Mouse (Mus musculus): ENCODE measurements around the gene Ece1. TPM values are rescaled to one million over a fixed set of nuclear protein-coding genes. Genes with fewer than 3 reads are reported as not detected.
A peak's percentile ranks its signal among the peaks of the same experiment; 100 is the strongest.

The Ece1 gene
- polyA plus RNA-seq, 1 experiment from 2014 or later, result 22.9 TPM

DNA sequence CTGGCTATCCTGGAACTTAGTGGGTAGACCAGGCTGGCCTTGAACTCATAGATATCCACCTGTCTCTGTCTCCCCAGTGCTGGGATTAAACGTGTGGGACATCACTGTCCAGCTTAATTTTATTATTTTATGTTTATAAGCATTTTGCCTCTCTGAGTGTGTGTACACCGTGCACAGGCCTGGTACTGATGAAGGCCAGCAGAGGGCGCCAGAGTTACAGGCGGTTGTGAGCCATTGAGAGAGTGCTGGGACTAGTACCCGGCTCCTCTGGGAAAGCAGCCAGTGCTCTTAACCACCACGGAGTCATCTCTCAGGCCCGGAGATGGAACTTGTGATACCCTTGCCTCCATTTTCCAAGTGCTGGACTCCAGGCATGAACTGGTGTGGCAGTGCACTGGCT lies 4.9 kb upstream of the Ece1 start:
- H3K4me3 ChIP-seq (ENCODE audit: low read depth, low read length), result no peak overlapping the region
- no peaks in the 10 kb centered on the region for H3K36me3 ChIP-seq (ENCODE audit: control insufficient read depth, insufficient read depth, low read length)
- DNase-seq (ENCODE audit: low spot score) (peak; percentile 69), ATAC-seq (ENCODE audit: low FRiP score, low TSS enrichment) (no peak)
- 42% methylated on average over 7 of the region's 7 CpGs for WGBS
- H3K4me2 ChIP-seq (replicated peaks; ENCODE audit: low read depth), result no peak overlapping the region
- TF ChIP-seq EP300 (optimal IDR thresholded peaks at IDR 0.05), result no peak
- peak; percentile 76 for TF ChIP-seq CTCF (IDR thresholded peaks at IDR 0.05; ENCODE audit: low read depth)
- no peaks in the 10 kb centered on the region for H3K9me3 ChIP-seq (ENCODE audit: control insufficient read depth, low read length)
- no peak overlapping the region for H3K9ac ChIP-seq (ENCODE audit: low read length)
- H3K4me1 ChIP-seq (replicated peaks; ENCODE audit: control insufficient read depth, insufficient read depth), result no peaks in the 10 kb centered on the region
- no peak overlapping the region for H3K27ac ChIP-seq (replicated peaks)
- no peaks in the 10 kb centered on the region for H3K27me3 ChIP-seq (ENCODE audit: control insufficient read depth, insufficient read depth, low read length)

- H3K27ac ChIP-seq (replicated peaks), result no peak overlapping the region
- ATAC-seq (ENCODE audit: low FRiP score, low TSS enrichment), result peak; percentile 65
Observed at GRCm38 (mm10) chr4:137858371-137858770, 3.7 kb upstream of the Ece1 start.

DNA sequence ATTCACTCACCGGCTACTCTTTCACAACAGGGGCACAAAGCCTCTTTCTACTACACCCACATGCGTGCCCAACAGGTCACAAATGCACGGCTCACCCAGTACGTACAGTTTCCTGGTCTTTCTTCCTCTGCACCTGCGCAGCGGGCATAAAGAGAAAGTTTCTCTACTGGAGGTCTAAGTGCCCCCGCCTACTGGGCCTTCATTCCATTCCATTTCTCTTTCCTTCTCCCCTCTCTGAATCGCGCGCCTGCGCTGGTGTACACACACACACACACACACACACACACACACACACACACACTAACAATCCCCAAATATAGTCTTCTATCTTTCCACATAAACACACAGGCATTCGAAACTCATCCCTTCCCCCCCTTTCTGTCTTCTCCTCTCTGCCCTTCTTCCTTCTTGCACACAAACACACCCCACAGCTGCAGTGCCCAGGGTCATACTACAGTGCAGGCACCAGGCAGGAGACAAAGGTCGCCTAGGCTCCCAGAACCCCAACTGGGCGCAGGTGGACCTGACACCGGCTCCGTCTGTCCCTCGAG lies 501 bp upstream of the Ece1 start:
- Histone ChIP-seq H3K9ac (ENCODE audit: low read length) (peak overlapping the region; percentile 82), H3K9me3 (ENCODE audit: control insufficient read depth, low read length) (no peaks in the 10 kb centered on the region), H3K27ac (replicated peaks) (peak overlapping the region; percentile 85), H3K4me1 (replicated peaks; ENCODE audit: control insufficient read depth, insufficient read depth) (peaks cover 11% of the 10 kb centered on the region), H3K4me2 (replicated peaks; ENCODE audit: low read depth) (peak overlapping the region; percentile 72), H3K27me3 (ENCODE audit: control insufficient read depth, insufficient read depth, low read length) (no peaks in the 10 kb centered on the region), H3K36me3 (ENCODE audit: control insufficient read depth, insufficient read depth, low read length) (no peaks in the 10 kb centered on the region), H3K4me3 (ENCODE audit: low read depth, low read length) (peak overlapping the region; percentile 80)
- peak; percentile 77 for ATAC-seq (ENCODE audit: low FRiP score, low TSS enrichment)
- WGBS, result 6% methylated on average over 16 of the region's 17 CpGs
- TF ChIP-seq EP300 (optimal IDR thresholded peaks at IDR 0.05), result no peak
- TF ChIP-seq CTCF (IDR thresholded peaks at IDR 0.05; ENCODE audit: low read depth), result no peak
- peak; percentile 70 for DNase-seq (ENCODE audit: low spot score)

More at GRCm38 (mm10) chr4:137858371-137858770, 3.7 kb upstream of the Ece1 start:
- Histone ChIP-seq H3K4me1 (replicated peaks; ENCODE audit: control insufficient read depth, insufficient read depth) (no peaks in the 10 kb centered on the region), H3K9me3 (ENCODE audit: control insufficient read depth, low read length) (no peaks in the 10 kb centered on the region), H3K36me3 (ENCODE audit: control insufficient read depth, insufficient read depth, low read length) (no peaks in the 10 kb centered on the region), H3K9ac (ENCODE audit: low read length) (no peak overlapping the region), H3K4me3 (ENCODE audit: low read depth, low read length) (no peak overlapping the region), H3K27me3 (ENCODE audit: control insufficient read depth, insufficient read depth, low read length) (no peaks in the 10 kb centered on the region), H3K4me2 (replicated peaks; ENCODE audit: low read depth) (no peak overlapping the region)
- TF ChIP-seq EP300 (optimal IDR thresholded peaks at IDR 0.05), result no peak
- TF ChIP-seq CTCF (IDR thresholded peaks at IDR 0.05; ENCODE audit: low read depth), result no peak
- peak; percentile 51 for DNase-seq (ENCODE audit: low spot score)
- 63% methylated on average over 2 of the region's 2 CpGs for WGBS

DNA sequence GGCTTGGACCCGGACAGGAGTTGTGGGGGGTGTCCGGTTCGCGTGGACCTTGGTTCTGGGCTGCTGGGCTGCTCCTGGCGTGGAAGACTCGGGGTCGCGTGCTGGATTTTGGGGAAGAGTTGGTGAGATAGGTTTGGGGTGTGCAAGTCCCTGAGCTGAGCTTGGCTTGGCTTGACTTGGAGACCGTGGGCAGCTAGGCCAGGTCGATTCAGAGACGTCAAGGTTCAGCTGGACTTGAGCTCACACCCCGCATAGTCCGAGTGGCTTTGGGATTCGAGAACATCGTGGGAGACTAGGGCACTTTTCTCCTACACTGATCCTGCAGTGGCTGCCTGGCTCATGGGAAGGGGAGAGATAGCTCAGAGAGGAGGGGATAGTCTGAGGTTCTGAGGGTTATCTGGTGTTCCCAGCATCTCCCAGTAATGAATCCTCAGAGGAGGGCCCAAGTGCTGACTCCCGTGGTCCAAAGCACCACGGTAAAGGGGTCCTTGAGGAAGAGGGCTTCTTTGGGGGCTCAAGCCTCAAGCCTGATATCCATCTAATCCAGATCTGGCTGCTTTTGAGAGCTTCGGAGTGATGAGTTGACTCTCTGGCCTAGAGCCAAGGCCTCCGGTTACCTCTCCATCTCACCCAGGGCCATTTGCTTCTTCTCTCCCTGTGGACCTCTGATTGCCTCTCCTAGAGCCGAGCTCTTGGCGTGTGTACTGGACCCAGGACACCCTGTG lies 641 bp downstream of the Ece1 start:
- no peak for ATAC-seq (ENCODE audit: low FRiP score, low TSS enrichment)
- peaks cover 17% of the 10 kb centered on the region for H3K4me1 ChIP-seq (replicated peaks; ENCODE audit: control insufficient read depth, insufficient read depth)

GRCm38 (mm10) chr4:137864031-137864430 lies 2.0 kb downstream of the Ece1 start:
- WGBS, result 85% methylated on average over 4 of the region's 4 CpGs
- peaks cover 21% of the 10 kb centered on the region for H3K4me1 ChIP-seq (replicated peaks; ENCODE audit: control insufficient read depth, insufficient read depth)

More for the DNA sequence above, 641 bp downstream of the Ece1 start:
- no peaks in the 10 kb centered on the region for H3K36me3 ChIP-seq (ENCODE audit: control insufficient read depth, insufficient read depth, low read length)
- H3K27ac ChIP-seq (replicated peaks), result peak overlapping the region; percentile 85
- no peaks in the 10 kb centered on the region for H3K27me3 ChIP-seq (ENCODE audit: control insufficient read depth, insufficient read depth, low read length)
- TF ChIP-seq CTCF (IDR thresholded peaks at IDR 0.05; ENCODE audit: low read depth) (no peak), EP300 (optimal IDR thresholded peaks at IDR 0.05) (no peak)
- no peaks in the 10 kb centered on the region for H3K9me3 ChIP-seq (ENCODE audit: control insufficient read depth, low read length)
- no peak for DNase-seq (ENCODE audit: low spot score)
- peak overlapping the region; percentile 82 for H3K9ac ChIP-seq (ENCODE audit: low read length)
- H3K4me3 ChIP-seq (ENCODE audit: low read depth, low read length), result peak overlapping the region; percentile 80
- WGBS, result 7% methylated on average over 21 of the region's 21 CpGs
- H3K4me2 ChIP-seq (replicated peaks; ENCODE audit: low read depth), result peak overlapping the region; percentile 72

DNA sequence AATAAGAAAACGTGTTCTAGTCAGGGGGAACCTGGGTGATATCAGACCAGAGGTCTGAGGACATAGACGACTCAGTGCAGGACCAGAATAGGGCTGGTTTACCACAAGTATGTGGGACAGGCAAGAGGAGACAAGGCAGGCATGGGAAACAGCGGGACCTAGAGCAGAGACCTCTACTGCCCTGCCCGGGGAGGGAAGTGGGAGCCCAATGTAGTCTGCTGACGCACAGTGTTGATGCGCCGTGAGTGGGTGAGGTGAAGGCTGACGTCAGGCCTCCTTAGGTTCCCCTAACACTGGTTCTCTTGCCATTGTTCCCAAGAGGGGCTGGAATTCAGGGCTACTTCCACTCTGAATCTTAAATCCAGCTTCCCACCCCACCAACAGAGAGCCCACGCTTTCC lies 2.7 kb downstream of the Ece1 start:
- Histone ChIP-seq H3K27me3 (ENCODE audit: control insufficient read depth, insufficient read depth, low read length) (no peaks in the 10 kb centered on the region), H3K9me3 (ENCODE audit: control insufficient read depth, low read length) (no peaks in the 10 kb centered on the region), H3K4me3 (ENCODE audit: low read depth, low read length) (no peak overlapping the region), H3K36me3 (ENCODE audit: control insufficient read depth, insufficient read depth, low read length) (no peaks in the 10 kb centered on the region), H3K9ac (ENCODE audit: low read length) (0 out of 2 replicates have a peak overlapping the region, but pooled peaks have one; percentile 27), H3K27ac (replicated peaks) (0 out of 2 replicates have a peak overlapping the region, but pooled peaks have one; percentile 25), H3K4me1 (replicated peaks; ENCODE audit: control insufficient read depth, insufficient read depth) (peaks cover 26% of the 10 kb centered on the region), H3K4me2 (replicated peaks; ENCODE audit: low read depth) (peak overlapping the region; percentile 21; the same call in 1 of the 2 replicates)
- ATAC-seq (ENCODE audit: low FRiP score, low TSS enrichment), result no peak
- no peak for TF ChIP-seq CTCF (IDR thresholded peaks at IDR 0.05; ENCODE audit: low read depth)
- TF ChIP-seq EP300 (optimal IDR thresholded peaks at IDR 0.05), result no peak
- WGBS, result 39% methylated on average over 9 of the region's 9 CpGs
- peak; percentile 36 for DNase-seq (ENCODE audit: low spot score)

More at GRCm38 (mm10) chr4:137864031-137864430, 2.0 kb downstream of the Ece1 start:
- TF ChIP-seq CTCF (IDR thresholded peaks at IDR 0.05; ENCODE audit: low read depth), result no peak
- no peak for TF ChIP-seq EP300 (optimal IDR thresholded peaks at IDR 0.05)
- H3K36me3 ChIP-seq (ENCODE audit: control insufficient read depth, insufficient read depth, low read length), result no peaks in the 10 kb centered on the region
- H3K4me2 ChIP-seq (replicated peaks; ENCODE audit: low read depth), result peak overlapping the region; percentile 72
- ATAC-seq (ENCODE audit: low FRiP score, low TSS enrichment), result no peak
- H3K4me3 ChIP-seq (ENCODE audit: low read depth, low read length), result no peak overlapping the region
- H3K27me3 ChIP-seq (ENCODE audit: control insufficient read depth, insufficient read depth, low read length), result no peaks in the 10 kb centered on the region
- no peaks in the 10 kb centered on the region for H3K9me3 ChIP-seq (ENCODE audit: control insufficient read depth, low read length)
- no peak for DNase-seq (ENCODE audit: low spot score)
- no peak overlapping the region for H3K27ac ChIP-seq (replicated peaks)
- peak overlapping the region; percentile 23; the same call in 1 of the 2 replicates for H3K9ac ChIP-seq (ENCODE audit: low read length)

All from stomach, postnatal 0 days (tissue).